Mouse (Mus musculus): ENCODE results near the gene Mia3. TPM values are rescaled to one million over a fixed set of nuclear protein-coding genes. Genes with fewer than 3 reads are reported as not detected.
"Not testable (repeated sequence)": the region's sequence is repeated elsewhere in the genome, so short reads cannot be mapped to it uniquely, and the experiment has no call there.

Mia3 gene
- polyA plus RNA-seq, 1 experiment from 2014 or later: 76.2 TPM

- 95% methylated on average over 1 of the region's 1 CpGs for WGBS
- ATAC-seq (ENCODE audit: insufficient number of reproducible peaks, insufficient read depth, low FRiP score, low read depth); H3K4me1 ChIP-seq (ENCODE audit: control insufficient read depth in 2 of 2, insufficient read depth in 2 of 2, low read length in 2 of 2); H3K27ac ChIP-seq (replicated peaks in 1 of 2; ENCODE audit: control insufficient read depth in 1 of 2, insufficient read depth in 1 of 2, low read depth in 2 of 2, low read length in 2 of 2); H3K4me3 ChIP-seq (ENCODE audit: control insufficient read depth in 1 of 2, insufficient read depth in 1 of 2, low read depth in 1 of 2, low read length in 2 of 2); H3K9ac ChIP-seq (ENCODE audit: low read length); H3K9me3 ChIP-seq (ENCODE audit: control insufficient read depth, low read length); H3K4me2 ChIP-seq (ENCODE audit: low read length); H3K27me3 ChIP-seq (ENCODE audit: control insufficient read depth, insufficient read depth, low read length): not testable (repeated sequence)
- peaks cover 53% of the 10 kb centered on the region for H3K36me3 ChIP-seq (ENCODE audit: control insufficient read depth, insufficient read depth, low read length)
Observed at GRCm38 (mm10) chr1:183342902-183343301, 26.5 kb downstream of the Mia3 start.

GRCm38 (mm10) chr1:183327171-183327570 is 42.2 kb downstream of the Mia3 start:
- no peaks in the 10 kb centered on the region for H3K27me3 ChIP-seq (ENCODE audit: control insufficient read depth, insufficient read depth, low read length)
- no peak overlapping the region for H3K27ac ChIP-seq (replicated peaks in 1 of 2; ENCODE audit: control insufficient read depth in 1 of 2, insufficient read depth in 1 of 2, low read depth in 2 of 2, low read length in 2 of 2)
- no peaks in the 10 kb centered on the region for H3K4me1 ChIP-seq (ENCODE audit: control insufficient read depth in 2 of 2, insufficient read depth in 2 of 2, low read length in 2 of 2)
- no peak overlapping the region for H3K4me3 ChIP-seq (ENCODE audit: control insufficient read depth in 1 of 2, insufficient read depth in 1 of 2, low read depth in 1 of 2, low read length in 2 of 2)
- H3K4me2 ChIP-seq (ENCODE audit: low read length): no peak overlapping the region
- ATAC-seq (ENCODE audit: insufficient number of reproducible peaks, insufficient read depth, low FRiP score, low read depth): no peak
- H3K36me3 ChIP-seq (ENCODE audit: control insufficient read depth, insufficient read depth, low read length): peaks cover 95% of the 10 kb centered on the region
- 89% methylated on average over 8 of the region's 8 CpGs for WGBS
- peaks cover 3% of the 10 kb centered on the region; the same call in 1 of the 2 replicates for H3K9me3 ChIP-seq (ENCODE audit: control insufficient read depth, low read length)
- H3K9ac ChIP-seq (ENCODE audit: low read length): no peak overlapping the region

- Histone ChIP-seq H3K36me3 (ENCODE audit: control insufficient read depth, insufficient read depth, low read length) (peaks cover 83% of the 10 kb centered on the region), H3K4me3 (ENCODE audit: control insufficient read depth in 1 of 2, insufficient read depth in 1 of 2, low read depth in 1 of 2, low read length in 2 of 2) (no peak overlapping the region), H3K9ac (ENCODE audit: low read length) (no peak overlapping the region), H3K27me3 (ENCODE audit: control insufficient read depth, insufficient read depth, low read length) (no peaks in the 10 kb centered on the region), H3K9me3 (ENCODE audit: control insufficient read depth, low read length) (peaks cover 3% of the 10 kb centered on the region; the same call in 1 of the 2 replicates), H3K4me1 (ENCODE audit: control insufficient read depth in 2 of 2, insufficient read depth in 2 of 2, low read length in 2 of 2) (no peaks in the 10 kb centered on the region), H3K4me2 (ENCODE audit: low read length) (no peak overlapping the region), H3K27ac (replicated peaks in 1 of 2; ENCODE audit: control insufficient read depth in 1 of 2, insufficient read depth in 1 of 2, low read depth in 2 of 2, low read length in 2 of 2) (no peak overlapping the region)
- WGBS: 92% methylated on average over 6 of the region's 6 CpGs
- ATAC-seq (ENCODE audit: insufficient number of reproducible peaks, insufficient read depth, low FRiP score, low read depth): no peak
Observed at GRCm38 (mm10) chr1:183324433-183324832, 44.9 kb downstream of the Mia3 start.

GRCm38 (mm10) chr1:183323923-183324322 is 45.4 kb downstream of the Mia3 start:
- H3K4me2 ChIP-seq (ENCODE audit: low read length): no peak overlapping the region
- no peak overlapping the region for H3K9ac ChIP-seq (ENCODE audit: low read length)
- no peak overlapping the region for H3K27ac ChIP-seq (replicated peaks in 1 of 2; ENCODE audit: control insufficient read depth in 1 of 2, insufficient read depth in 1 of 2, low read depth in 2 of 2, low read length in 2 of 2)
- H3K4me3 ChIP-seq (ENCODE audit: control insufficient read depth in 1 of 2, insufficient read depth in 1 of 2, low read depth in 1 of 2, low read length in 2 of 2): no peak overlapping the region
- peaks cover 83% of the 10 kb centered on the region for H3K36me3 ChIP-seq (ENCODE audit: control insufficient read depth, insufficient read depth, low read length)
- no peak for ATAC-seq (ENCODE audit: insufficient number of reproducible peaks, insufficient read depth, low FRiP score, low read depth)
- 95% methylated on average over 2 of the region's 2 CpGs for WGBS
- H3K4me1 ChIP-seq (ENCODE audit: control insufficient read depth in 2 of 2, insufficient read depth in 2 of 2, low read length in 2 of 2): no peaks in the 10 kb centered on the region
- H3K27me3 ChIP-seq (ENCODE audit: control insufficient read depth, insufficient read depth, low read length): no peaks in the 10 kb centered on the region
- peaks cover 3% of the 10 kb centered on the region; the same call in 1 of the 2 replicates for H3K9me3 ChIP-seq (ENCODE audit: control insufficient read depth, low read length)

- not testable (repeated sequence) for H3K27ac ChIP-seq (replicated peaks in 1 of 2; ENCODE audit: control insufficient read depth in 1 of 2, insufficient read depth in 1 of 2, low read depth in 2 of 2, low read length in 2 of 2); H3K4me1 ChIP-seq (ENCODE audit: control insufficient read depth in 2 of 2, insufficient read depth in 2 of 2, low read length in 2 of 2); H3K4me3 ChIP-seq (ENCODE audit: control insufficient read depth in 1 of 2, insufficient read depth in 1 of 2, low read depth in 1 of 2, low read length in 2 of 2); H3K27me3 ChIP-seq (ENCODE audit: control insufficient read depth, insufficient read depth, low read length); H3K9ac ChIP-seq (ENCODE audit: low read length); H3K9me3 ChIP-seq (ENCODE audit: control insufficient read depth, low read length); H3K4me2 ChIP-seq (ENCODE audit: low read length); ATAC-seq (ENCODE audit: insufficient number of reproducible peaks, insufficient read depth, low FRiP score, low read depth)
- 80% methylated on average over 5 of the region's 5 CpGs for WGBS
- H3K36me3 ChIP-seq (ENCODE audit: control insufficient read depth, insufficient read depth, low read length): peaks cover 81% of the 10 kb centered on the region
Observed at GRCm38 (mm10) chr1:183322496-183322895, 46.9 kb downstream of the Mia3 start.

GRCm38 (mm10) chr1:183320708-183321107 is 48.6 kb downstream of the Mia3 start:
- Histone ChIP-seq H3K27ac (replicated peaks in 1 of 2; ENCODE audit: control insufficient read depth in 1 of 2, insufficient read depth in 1 of 2, low read depth in 2 of 2, low read length in 2 of 2) (0 out of 4 replicates have a peak overlapping the region, but pooled peaks of 1 of the 2 experiments have one; percentile 11), H3K9me3 (ENCODE audit: control insufficient read depth, low read length) (peaks cover 3% of the 10 kb centered on the region; the same call in 1 of the 2 replicates), H3K9ac (ENCODE audit: low read length) (no peak overlapping the region), H3K36me3 (ENCODE audit: control insufficient read depth, insufficient read depth, low read length) (peaks cover 81% of the 10 kb centered on the region), H3K4me1 (ENCODE audit: control insufficient read depth in 2 of 2, insufficient read depth in 2 of 2, low read length in 2 of 2) (no peaks in the 10 kb centered on the region), H3K4me3 (ENCODE audit: control insufficient read depth in 1 of 2, insufficient read depth in 1 of 2, low read depth in 1 of 2, low read length in 2 of 2) (no peak overlapping the region), H3K27me3 (ENCODE audit: control insufficient read depth, insufficient read depth, low read length) (no peaks in the 10 kb centered on the region), H3K4me2 (ENCODE audit: low read length) (no peak overlapping the region)
- ATAC-seq (ENCODE audit: insufficient number of reproducible peaks, insufficient read depth, low FRiP score, low read depth): no peak
- WGBS: 44% methylated on average over 3 of the region's 3 CpGs

- Histone ChIP-seq H3K36me3 (ENCODE audit: control insufficient read depth, insufficient read depth, low read length) (peaks cover 79% of the 10 kb centered on the region), H3K4me3 (ENCODE audit: control insufficient read depth in 1 of 2, insufficient read depth in 1 of 2, low read depth in 1 of 2, low read length in 2 of 2) (no peak overlapping the region), H3K4me2 (ENCODE audit: low read length) (no peak overlapping the region), H3K27ac (replicated peaks in 1 of 2; ENCODE audit: control insufficient read depth in 1 of 2, insufficient read depth in 1 of 2, low read depth in 2 of 2, low read length in 2 of 2) (no peak overlapping the region), H3K4me1 (ENCODE audit: control insufficient read depth in 2 of 2, insufficient read depth in 2 of 2, low read length in 2 of 2) (no peaks in the 10 kb centered on the region), H3K9me3 (ENCODE audit: control insufficient read depth, low read length) (no peaks in the 10 kb centered on the region), H3K27me3 (ENCODE audit: control insufficient read depth, insufficient read depth, low read length) (no peaks in the 10 kb centered on the region), H3K9ac (ENCODE audit: low read length) (no peak overlapping the region)
- no peak for ATAC-seq (ENCODE audit: insufficient number of reproducible peaks, insufficient read depth, low FRiP score, low read depth)
- 74% methylated on average over 2 of the region's 2 CpGs for WGBS
Observed at GRCm38 (mm10) chr1:183315783-183316182, 53.6 kb downstream of the Mia3 start.

GRCm38 (mm10) chr1:183312076-183312475 is 57.3 kb downstream of the Mia3 start:
- H3K4me3 ChIP-seq (ENCODE audit: control insufficient read depth in 1 of 2, insufficient read depth in 1 of 2, low read depth in 1 of 2, low read length in 2 of 2): no peak overlapping the region
- no peak overlapping the region for H3K9ac ChIP-seq (ENCODE audit: low read length)
- H3K27me3 ChIP-seq (ENCODE audit: control insufficient read depth, insufficient read depth, low read length): no peaks in the 10 kb centered on the region
- no peak overlapping the region for H3K4me2 ChIP-seq (ENCODE audit: low read length)
- no peak for ATAC-seq (ENCODE audit: insufficient number of reproducible peaks, insufficient read depth, low FRiP score, low read depth)
- no peaks in the 10 kb centered on the region for H3K9me3 ChIP-seq (ENCODE audit: control insufficient read depth, low read length)
- H3K36me3 ChIP-seq (ENCODE audit: control insufficient read depth, insufficient read depth, low read length): peaks cover 73% of the 10 kb centered on the region
- H3K27ac ChIP-seq (replicated peaks in 1 of 2; ENCODE audit: control insufficient read depth in 1 of 2, insufficient read depth in 1 of 2, low read depth in 2 of 2, low read length in 2 of 2): no peak overlapping the region
- H3K4me1 ChIP-seq (ENCODE audit: control insufficient read depth in 2 of 2, insufficient read depth in 2 of 2, low read length in 2 of 2): no peaks in the 10 kb centered on the region
- 89% methylated on average over 2 of the region's 2 CpGs for WGBS
